Mouse (Mus musculus): ENCODE data around the gene Il17rb. TPM values are rescaled to one million over a fixed set of nuclear protein-coding genes. Genes with fewer than 3 reads are reported as not detected.

Gene Il17rb
- 1.2 and 1.4 TPM in 2 replicates for polyA plus RNA-seq (2014; fragmentation: Nextera tagmentation; extraction: Ambion mirVana)

DNA sequence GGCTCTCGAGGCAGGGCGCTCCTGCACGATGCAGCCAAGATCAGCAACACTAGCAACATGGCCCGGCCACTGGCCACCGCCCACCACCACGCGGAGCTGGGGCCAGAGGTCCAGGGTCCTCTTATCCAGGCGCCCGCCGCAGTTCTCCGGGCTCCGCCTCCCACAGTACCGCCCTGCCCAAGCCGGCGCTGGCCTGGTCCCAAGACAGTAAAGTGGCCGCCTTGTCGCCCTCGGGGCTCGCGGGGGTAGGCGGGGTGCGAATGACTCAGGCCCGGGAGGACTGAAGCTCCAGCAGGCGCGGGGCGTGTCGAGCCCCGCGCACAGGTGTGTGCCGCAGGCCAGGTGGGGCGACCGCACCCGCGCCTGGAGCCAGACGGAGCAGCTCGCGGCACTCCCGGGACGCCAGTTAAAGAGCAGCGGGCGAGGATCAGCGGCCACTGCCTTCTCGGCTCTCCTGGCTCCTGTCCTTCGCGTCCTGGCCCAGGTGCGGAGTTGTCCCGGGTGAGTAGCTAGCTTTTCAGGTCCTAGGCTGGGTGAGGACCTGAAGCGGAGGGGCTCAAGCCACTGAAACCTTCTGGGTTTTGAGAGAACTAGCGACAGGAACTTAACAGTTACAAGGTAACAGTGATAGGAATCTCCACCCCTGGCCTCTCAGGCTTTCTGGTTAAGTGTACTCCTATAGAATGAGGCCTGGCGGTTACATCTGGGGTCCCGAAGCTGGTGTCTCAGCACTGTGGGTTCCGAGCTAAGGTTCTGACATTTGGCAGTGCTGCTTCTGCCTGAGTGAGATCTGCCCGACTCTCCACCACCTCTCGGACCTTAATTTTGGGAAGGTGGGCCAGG lies at the start of gene Il17rb, which contains the start of gene Chdh:
TSS of gene Il17rb (minus strand) at position 164 of the 843 bp plus-strand sequence.
TSS of gene Chdh (plus strand) at position 291 of the 843 bp plus-strand sequence.
- peak within 1 kb of the TSS; percentile 54 for H3K9ac ChIP-seq (ENCODE audit: low read depth, low read length)
- DNase-seq (ENCODE audit: low spot score) (peak; percentile 56), ATAC-seq (ENCODE audit: low read depth) (peak; percentile 41)
- no peaks in the 10 kb centered on the region for H3K36me3 ChIP-seq (ENCODE audit: control insufficient read depth, insufficient read depth, low read length)
- peaks cover 13% of the 10 kb centered on the region; the same call in 1 of the 2 replicates for H3K27me3 ChIP-seq (replicated peaks; ENCODE audit: control insufficient read depth, insufficient read depth, low read length)
- H3K4me1 ChIP-seq (ENCODE audit: control insufficient read depth, insufficient read depth, low read length): peaks cover 8% of the 10 kb centered on the region; the same call in 1 of the 2 replicates
- peak within 1 kb of the TSS; percentile 39 for H3K4me3 ChIP-seq (ENCODE audit: low read depth, low read length)
- peak within 1 kb of the TSS; percentile 88 for H3K4me2 ChIP-seq (ENCODE audit: low read depth, low read length)
- no peaks in the 10 kb centered on the region for H3K9me3 ChIP-seq (ENCODE audit: control insufficient read depth, low read length)
- H3K27ac ChIP-seq (replicated peaks; ENCODE audit: low read depth, low read length): no peak within 1 kb of the TSS; the same call in 1 of the 2 replicates
- WGBS: 14% methylated on average over 38 of the region's 54 CpGs

DNA sequence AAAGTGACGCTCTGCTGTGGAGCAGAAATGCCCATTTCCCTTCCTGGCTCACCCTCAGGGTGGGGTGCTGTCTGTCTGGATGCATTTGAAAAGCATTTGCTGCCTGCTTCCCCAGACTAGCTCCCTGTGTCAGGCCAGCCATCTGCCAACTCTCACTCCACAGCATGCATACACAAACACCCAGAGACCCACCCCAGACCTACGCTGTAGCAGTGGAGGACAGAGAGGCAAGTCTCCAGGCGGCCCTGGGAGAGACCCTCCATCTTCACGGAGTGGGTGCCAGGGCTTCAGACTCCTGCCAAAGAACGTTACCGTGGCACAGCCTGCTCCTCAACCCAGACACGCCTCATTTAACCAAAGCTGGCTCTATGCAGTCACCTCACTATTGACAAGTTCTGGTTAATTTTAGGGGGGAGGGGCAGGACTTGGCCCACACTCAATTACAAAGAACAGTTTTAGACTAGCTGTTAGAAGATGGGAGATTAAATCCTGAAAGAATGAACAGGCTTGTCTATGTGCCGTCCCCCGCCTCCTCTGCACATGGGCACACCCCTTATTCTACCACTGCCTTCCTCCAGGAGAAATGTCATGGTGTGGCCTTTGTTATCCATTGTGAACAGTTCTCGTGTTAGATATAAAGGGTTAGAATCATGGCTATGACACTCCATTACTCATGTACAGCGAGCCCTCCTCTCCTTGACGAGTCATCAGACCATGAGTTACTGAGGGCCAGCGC lies 47.5 kb upstream of the Il17rb start:
- no peak overlapping the region for H3K4me2 ChIP-seq (ENCODE audit: low read depth, low read length)
- no peak overlapping the region for H3K27ac ChIP-seq (replicated peaks; ENCODE audit: low read depth, low read length)
- 60% methylated on average over 13 of the region's 13 CpGs for WGBS
- ATAC-seq (ENCODE audit: low read depth) (peak; percentile 44; the same call in 1 of the 2 replicates), DNase-seq (ENCODE audit: low spot score) (peak; percentile 5)
- H3K9ac ChIP-seq (ENCODE audit: low read depth, low read length): no peak overlapping the region
- no peak overlapping the region for H3K4me3 ChIP-seq (ENCODE audit: low read depth, low read length)
- no peaks in the 10 kb centered on the region for H3K4me1 ChIP-seq (ENCODE audit: control insufficient read depth, insufficient read depth, low read length)
- H3K9me3 ChIP-seq (ENCODE audit: control insufficient read depth, low read length): no peaks in the 10 kb centered on the region
- H3K36me3 ChIP-seq (ENCODE audit: control insufficient read depth, insufficient read depth, low read length): no peaks in the 10 kb centered on the region
- no peaks in the 10 kb centered on the region for H3K27me3 ChIP-seq (replicated peaks; ENCODE audit: control insufficient read depth, insufficient read depth, low read length)

DNA sequence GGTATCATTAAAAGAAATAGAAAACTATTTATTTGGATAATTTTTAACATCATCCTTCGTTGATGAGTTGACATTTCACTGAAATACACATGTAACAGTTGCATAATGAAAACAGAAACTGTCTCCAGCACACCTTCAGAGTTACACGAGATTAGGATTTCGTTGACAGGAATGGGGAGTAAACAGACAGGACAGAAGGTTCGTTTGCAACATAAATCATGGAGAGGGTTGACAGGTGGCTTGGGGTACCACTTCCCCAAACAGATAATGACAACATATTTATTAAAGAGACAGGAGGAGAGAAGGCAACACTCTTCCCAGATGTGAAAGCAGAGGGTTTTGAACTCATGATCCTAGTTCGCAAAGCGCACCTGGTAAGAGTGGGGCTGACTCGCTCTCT lies 46.2 kb upstream of the Il17rb start:
- no peak overlapping the region for H3K4me3 ChIP-seq (ENCODE audit: low read depth, low read length)
- no peaks in the 10 kb centered on the region for H3K9me3 ChIP-seq (ENCODE audit: control insufficient read depth, low read length)
- H3K36me3 ChIP-seq (ENCODE audit: control insufficient read depth, insufficient read depth, low read length): no peaks in the 10 kb centered on the region
- no peaks in the 10 kb centered on the region for H3K4me1 ChIP-seq (ENCODE audit: control insufficient read depth, insufficient read depth, low read length)
- H3K9ac ChIP-seq (ENCODE audit: low read depth, low read length): no peak overlapping the region
- no peak for ATAC-seq (ENCODE audit: low read depth)
- no peak overlapping the region for H3K27ac ChIP-seq (replicated peaks; ENCODE audit: low read depth, low read length)
- DNase-seq (ENCODE audit: low spot score): no peak
- 81% methylated on average over 7 of the region's 7 CpGs for WGBS
- no peak overlapping the region for H3K4me2 ChIP-seq (ENCODE audit: low read depth, low read length)
- H3K27me3 ChIP-seq (replicated peaks; ENCODE audit: control insufficient read depth, insufficient read depth, low read length): no peaks in the 10 kb centered on the region

DNA sequence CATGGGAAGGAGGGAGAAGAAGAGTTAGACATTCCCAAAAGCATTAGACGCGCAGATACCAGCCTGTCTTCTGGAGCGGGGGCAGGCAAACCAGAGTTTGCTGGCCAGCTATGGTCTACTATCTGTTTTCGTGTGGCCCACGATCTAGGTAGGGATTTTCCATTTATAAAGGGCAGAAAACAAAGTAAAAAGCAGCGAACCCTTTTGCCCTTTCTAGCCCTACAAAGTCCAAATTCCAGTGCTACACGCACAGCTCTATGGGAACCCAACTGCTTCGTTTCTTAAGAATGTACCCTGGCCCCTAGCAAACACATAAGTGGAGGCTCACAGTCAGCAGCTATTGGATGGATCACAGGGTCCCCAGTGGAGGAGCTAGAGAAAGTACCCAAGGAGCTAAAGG lies 41.6 kb upstream of the Il17rb start:
- H3K9me3 ChIP-seq (ENCODE audit: control insufficient read depth, low read length): no peaks in the 10 kb centered on the region
- ATAC-seq (ENCODE audit: low read depth): no peak
- no peak overlapping the region for H3K27ac ChIP-seq (replicated peaks; ENCODE audit: low read depth, low read length)
- 92% methylated on average over 8 of the region's 8 CpGs for WGBS
- no peak overlapping the region for H3K4me2 ChIP-seq (ENCODE audit: low read depth, low read length)
- H3K36me3 ChIP-seq (ENCODE audit: control insufficient read depth, insufficient read depth, low read length): no peaks in the 10 kb centered on the region
- no peak overlapping the region for H3K4me3 ChIP-seq (ENCODE audit: low read depth, low read length)
- H3K9ac ChIP-seq (ENCODE audit: low read depth, low read length): no peak overlapping the region
- H3K4me1 ChIP-seq (ENCODE audit: control insufficient read depth, insufficient read depth, low read length): no peaks in the 10 kb centered on the region
- H3K27me3 ChIP-seq (replicated peaks; ENCODE audit: control insufficient read depth, insufficient read depth, low read length): no peaks in the 10 kb centered on the region
- no peak for DNase-seq (ENCODE audit: low spot score)

DNA sequence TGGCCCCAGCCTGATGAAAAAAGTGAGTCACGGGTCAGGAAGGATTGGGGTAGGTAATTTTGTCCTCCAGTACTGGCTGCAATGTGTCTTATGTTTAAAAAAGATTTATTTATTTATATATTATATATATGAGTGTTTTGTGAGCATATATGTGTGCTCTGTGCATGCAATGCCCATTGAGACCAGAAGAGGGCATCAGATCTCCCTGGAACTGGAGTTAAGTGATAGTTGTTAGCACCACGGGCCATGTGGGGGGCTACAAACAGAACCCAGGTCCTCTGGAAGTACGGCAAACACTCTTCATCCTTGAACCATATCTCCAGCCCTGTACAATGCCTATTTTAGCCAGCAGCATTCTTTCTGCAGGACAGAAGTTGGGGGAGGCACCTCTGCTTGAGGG lies 39.4 kb upstream of the Il17rb start:
- ATAC-seq (ENCODE audit: low read depth) (no peak), DNase-seq (ENCODE audit: low spot score) (no peak)
- no peaks in the 10 kb centered on the region for H3K9me3 ChIP-seq (ENCODE audit: control insufficient read depth, low read length)
- H3K4me1 ChIP-seq (ENCODE audit: control insufficient read depth, insufficient read depth, low read length): no peaks in the 10 kb centered on the region
- no peak overlapping the region for H3K4me2 ChIP-seq (ENCODE audit: low read depth, low read length)
- H3K27me3 ChIP-seq (replicated peaks; ENCODE audit: control insufficient read depth, insufficient read depth, low read length): no peaks in the 10 kb centered on the region
- WGBS: 73% methylated on average over 3 of the region's 3 CpGs
- no peak overlapping the region for H3K4me3 ChIP-seq (ENCODE audit: low read depth, low read length)
- H3K36me3 ChIP-seq (ENCODE audit: control insufficient read depth, insufficient read depth, low read length): no peaks in the 10 kb centered on the region
- no peak overlapping the region for H3K9ac ChIP-seq (ENCODE audit: low read depth, low read length)
- H3K27ac ChIP-seq (replicated peaks; ENCODE audit: low read depth, low read length): no peak overlapping the region

DNA sequence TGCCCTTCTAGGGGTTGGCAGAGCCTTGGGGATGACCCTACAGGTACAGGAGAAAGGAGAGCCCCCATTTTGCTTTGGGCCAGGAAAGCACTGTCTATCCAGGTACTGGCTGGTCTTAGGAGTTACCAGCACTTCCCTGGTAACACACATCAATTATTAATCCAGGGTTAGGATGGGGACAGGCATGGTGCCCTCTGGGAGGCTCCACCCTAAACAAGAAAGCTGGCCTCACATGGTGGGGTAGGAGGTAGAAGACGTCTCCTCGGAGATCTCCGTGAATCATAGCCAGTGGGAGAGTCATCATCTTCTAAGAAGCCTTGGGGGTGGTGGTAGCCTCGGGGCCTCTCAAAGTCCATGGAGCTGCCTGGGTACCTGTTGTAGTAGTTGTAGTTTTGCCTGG lies 38.3 kb upstream of the Il17rb start:
- no peaks in the 10 kb centered on the region for H3K36me3 ChIP-seq (ENCODE audit: control insufficient read depth, insufficient read depth, low read length)
- H3K4me1 ChIP-seq (ENCODE audit: control insufficient read depth, insufficient read depth, low read length): no peaks in the 10 kb centered on the region
- no peaks in the 10 kb centered on the region for H3K27me3 ChIP-seq (replicated peaks; ENCODE audit: control insufficient read depth, insufficient read depth, low read length)
- H3K4me3 ChIP-seq (ENCODE audit: low read depth, low read length): no peak overlapping the region
- H3K9me3 ChIP-seq (ENCODE audit: control insufficient read depth, low read length): no peaks in the 10 kb centered on the region
- ATAC-seq (ENCODE audit: low read depth) (no peak), DNase-seq (ENCODE audit: low spot score) (no peak)
- H3K27ac ChIP-seq (replicated peaks; ENCODE audit: low read depth, low read length): no peak overlapping the region
- H3K4me2 ChIP-seq (ENCODE audit: low read depth, low read length): no peak overlapping the region
- WGBS: 84% methylated on average over 4 of the region's 4 CpGs
- no peak overlapping the region for H3K9ac ChIP-seq (ENCODE audit: low read depth, low read length)

DNA sequence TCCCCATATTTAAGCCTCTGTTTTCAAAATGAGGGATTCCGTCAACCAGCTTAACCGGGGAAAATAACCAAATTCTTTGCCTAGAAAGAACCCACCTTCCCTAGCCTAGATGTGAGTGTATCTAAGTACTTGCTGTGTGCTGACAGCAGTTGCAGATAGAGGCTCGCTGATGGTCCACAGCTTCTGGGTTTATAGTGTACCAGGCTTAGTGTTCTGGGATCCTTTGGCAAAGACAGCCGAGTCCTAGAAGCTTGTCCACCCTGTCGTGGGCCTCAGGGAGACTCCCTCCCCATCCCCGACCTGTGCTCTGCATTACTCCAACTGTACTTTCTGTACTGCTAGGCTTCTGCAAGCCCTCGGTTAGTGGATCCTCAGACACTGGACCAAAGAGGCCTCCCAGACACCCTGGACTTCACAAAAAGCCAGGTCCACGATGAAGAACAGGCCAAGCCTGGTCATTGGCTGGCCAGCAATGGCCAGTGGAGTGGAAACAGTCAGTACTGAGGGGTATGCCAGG lies 37.1 kb upstream of the Il17rb start:
- Histone ChIP-seq H3K9ac (ENCODE audit: low read depth, low read length) (no peak overlapping the region), H3K9me3 (ENCODE audit: control insufficient read depth, low read length) (no peaks in the 10 kb centered on the region), H3K4me3 (ENCODE audit: low read depth, low read length) (no peak overlapping the region), H3K36me3 (ENCODE audit: control insufficient read depth, insufficient read depth, low read length) (no peaks in the 10 kb centered on the region), H3K27me3 (replicated peaks; ENCODE audit: control insufficient read depth, insufficient read depth, low read length) (no peaks in the 10 kb centered on the region), H3K27ac (replicated peaks; ENCODE audit: low read depth, low read length) (no peak overlapping the region), H3K4me2 (ENCODE audit: low read depth, low read length) (no peak overlapping the region), H3K4me1 (ENCODE audit: control insufficient read depth, insufficient read depth, low read length) (no peaks in the 10 kb centered on the region)
- ATAC-seq (ENCODE audit: low read depth) (no peak), DNase-seq (ENCODE audit: low spot score) (no peak)
- WGBS: 85% methylated on average over 8 of the region's 8 CpGs

DNA sequence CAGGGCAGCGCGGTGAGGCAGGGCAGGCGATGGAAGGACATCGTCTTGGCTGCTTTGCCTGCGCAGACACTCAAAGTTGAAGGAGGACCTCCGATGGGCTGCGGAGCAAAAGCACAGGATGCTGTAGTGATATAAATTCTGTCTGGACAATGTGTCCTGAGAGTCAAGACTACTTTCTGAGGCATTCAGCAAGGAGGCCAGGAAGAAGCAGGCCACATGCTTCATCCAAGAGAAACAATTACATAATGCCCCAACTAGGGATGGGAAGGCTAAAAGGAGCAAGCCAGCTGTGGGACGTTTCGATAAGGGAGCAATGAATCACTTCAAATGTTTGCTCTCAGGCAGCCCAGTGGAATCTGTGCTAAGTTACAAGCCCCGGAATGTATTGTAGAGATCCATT lies 36.5 kb upstream of the Il17rb start:
- H3K4me3 ChIP-seq (ENCODE audit: low read depth, low read length): no peak overlapping the region
- WGBS: 83% methylated on average over 10 of the region's 10 CpGs

More for the DNA sequence above, 36.5 kb upstream of the Il17rb start:
- DNase-seq (ENCODE audit: low spot score) (no peak), ATAC-seq (ENCODE audit: low read depth) (no peak)
- no peak overlapping the region for H3K4me2 ChIP-seq (ENCODE audit: low read depth, low read length)
- no peaks in the 10 kb centered on the region for H3K27me3 ChIP-seq (replicated peaks; ENCODE audit: control insufficient read depth, insufficient read depth, low read length)
- H3K27ac ChIP-seq (replicated peaks; ENCODE audit: low read depth, low read length): no peak overlapping the region
- H3K9ac ChIP-seq (ENCODE audit: low read depth, low read length): no peak overlapping the region
- H3K36me3 ChIP-seq (ENCODE audit: control insufficient read depth, insufficient read depth, low read length): no peaks in the 10 kb centered on the region
- no peaks in the 10 kb centered on the region for H3K9me3 ChIP-seq (ENCODE audit: control insufficient read depth, low read length)
- no peaks in the 10 kb centered on the region for H3K4me1 ChIP-seq (ENCODE audit: control insufficient read depth, insufficient read depth, low read length)
